Mouse (Mus musculus) CH12.LX (cell line): Measurements from ENCODE around the gene Sned1. TPM values are rescaled to one million over a fixed set of nuclear protein-coding genes. Genes with fewer than 3 reads are reported as not detected.
A peak's percentile ranks its signal among the peaks of the same experiment; 100 is the strongest.

Experiments
- DNase-seq: peaks from one replicate; pipeline ENCODE4 v3.0.0-alpha.2; 2013; ENCODE audit errors: extremely low read depth
- H3K27ac ChIP-seq: 2 replicates; pipeline ENCODE4 v1.5.1; 2012; ENCODE audit warnings: low read depth, mild to moderate bottlenecking, control low read depth, moderate library complexity; ENCODE audit not compliant: insufficient read depth
- H3K27me3 ChIP-seq: replicated peaks from 2 replicates; pipeline ENCODE3; 2012; ENCODE audit warnings: inconsistent platforms
- H3K36me3 ChIP-seq, 2 experiments: replicated peaks in 1 of 2; 2 replicates each; pipeline versions ENCODE3 to v1.6.1; 2012; ENCODE audit warnings: inconsistent platforms in 1 of 2, low read length in 1 of 2, mild to moderate bottlenecking in 1 of 2, mixed read lengths in 1 of 2, moderate library complexity in 1 of 2; ENCODE audit not compliant: control insufficient read depth in 1 of 2, insufficient read depth in 1 of 2
- H3K4me1 ChIP-seq, 2 experiments: 2 replicates each; pipeline ENCODE4 v1.6.1; 2012; ENCODE audit warnings: inconsistent platforms in 1 of 2, moderate library complexity in 1 of 2; ENCODE audit not compliant: insufficient read depth in 2 of 2, control insufficient read depth in 1 of 2
- H3K4me2 ChIP-seq: 2 replicates; pipeline ENCODE4 v1.6.1; 2012; ENCODE audit warnings: low read depth, mild to moderate bottlenecking, control low read depth; ENCODE audit not compliant: poor library complexity, insufficient read depth, severe bottlenecking
- H3K4me3 ChIP-seq, 3 experiments: fragments of 150-350 bp in 1 of 3; sonication (generic) in 1 of 3; replicated peaks in 1 of 3; 2 replicates each; pipeline versions ENCODE3 to v1.5.1; 2011 to 2012; ENCODE audit warnings: low read depth in 2 of 3, low read length in 2 of 3, mild to moderate bottlenecking in 2 of 3, moderate library complexity in 2 of 3, control low read depth in 1 of 3, improper control_type of control experiment in 1 of 3, inconsistent platforms in 1 of 3, mixed read lengths in 1 of 3; ENCODE audit not compliant: poor library complexity in 1 of 3
- H3K79me2 ChIP-seq: replicated peaks from 2 replicates; pipeline ENCODE4 v1.6.1; 2012; ENCODE audit warnings: mild to moderate bottlenecking, moderate library complexity; ENCODE audit not compliant: control insufficient read depth, poor library complexity, insufficient read depth, severe bottlenecking; ENCODE audit errors: extremely low read depth
- H3K9ac ChIP-seq: 2 replicates; pipeline ENCODE4 v1.6.1; 2012; ENCODE audit warnings: low read depth, mild to moderate bottlenecking, control low read depth, moderate library complexity; ENCODE audit not compliant: insufficient read depth
- H3K9me3 ChIP-seq: replicated peaks from 2 replicates; pipeline ENCODE3; 2012; ENCODE audit warnings: low read length, inconsistent platforms, mixed read lengths
- BHLHE40 ChIP-seq: IDR thresholded peaks from 2 replicates; pipeline ENCODE4 v1.6.1; 2011; ENCODE audit warnings: mild to moderate bottlenecking, low read depth, low read length, improper control_type of control experiment
- CHD1 ChIP-seq: IDR thresholded peaks from 2 replicates; pipeline ENCODE4 v1.6.1; 2012; ENCODE audit warnings: low read depth, low read length, improper control_type of control experiment, inconsistent platforms
- E2F4 ChIP-seq: IDR thresholded peaks from 2 replicates; pipeline ENCODE4 v1.6.1; 2011; ENCODE audit warnings: low read depth, low read length, improper control_type of control experiment; ENCODE audit not compliant: insufficient replicate concordance
- ELF1 ChIP-seq: IDR thresholded peaks from 2 replicates; pipeline ENCODE4 v1.6.1; 2014; ENCODE audit warnings: low read depth, mild to moderate bottlenecking, inconsistent platforms, low read length, improper control_type of control experiment
- EP300 ChIP-seq: IDR thresholded peaks from 2 replicates; pipeline ENCODE4 v1.6.1; 2011; ENCODE audit warnings: low read length, improper control_type of control experiment
- ETS1 ChIP-seq: conservative IDR thresholded peaks from 2 replicates; pipeline ENCODE4 v1.6.1; 2012; ENCODE audit warnings: low read depth, mild to moderate bottlenecking, inconsistent platforms, low read length, improper control_type of control experiment, moderate library complexity
- HCFC1 ChIP-seq: IDR thresholded peaks from 2 replicates; pipeline ENCODE4 v1.6.1; 2012; ENCODE audit warnings: low read depth, mild to moderate bottlenecking, inconsistent platforms, low read length, improper control_type of control experiment
- JUN ChIP-seq: IDR thresholded peaks from 2 replicates; pipeline ENCODE4 v1.6.1; 2011; ENCODE audit warnings: low read depth, mild to moderate bottlenecking, low read length, improper control_type of control experiment, moderate library complexity; ENCODE audit not compliant: insufficient read depth
- JUND ChIP-seq: conservative IDR thresholded peaks from 2 replicates; pipeline ENCODE4 v1.6.1; 2011; ENCODE audit warnings: low read depth, low read length, improper control_type of control experiment
- KAT2A ChIP-seq: IDR thresholded peaks from 2 replicates; pipeline ENCODE4 v1.6.1; 2012; ENCODE audit warnings: low read length, improper control_type of control experiment, inconsistent platforms; ENCODE audit not compliant: insufficient replicate concordance
- MAX ChIP-seq: IDR thresholded peaks from 2 replicates; pipeline ENCODE4 v1.6.1; 2011; ENCODE audit warnings: low read length, improper control_type of control experiment
- MAZ ChIP-seq: IDR thresholded peaks from 2 replicates; pipeline ENCODE4 v1.6.1; 2012; ENCODE audit warnings: low read depth, mild to moderate bottlenecking, inconsistent platforms, low read length, improper control_type of control experiment, moderate library complexity
- MEF2A ChIP-seq: IDR thresholded peaks from 2 replicates; pipeline ENCODE4 v1.6.1; 2014; ENCODE audit warnings: low read depth, mild to moderate bottlenecking, inconsistent platforms, low read length, improper control_type of control experiment, borderline replicate concordance
- MYC ChIP-seq: IDR thresholded peaks from 2 replicates; pipeline ENCODE4 v1.6.1; 2011; ENCODE audit warnings: low read depth, mild to moderate bottlenecking, improper control_type of control experiment, low read length
- NELFE ChIP-seq: IDR thresholded peaks from 2 replicates; pipeline ENCODE4 v1.6.1; 2011; ENCODE audit warnings: low read depth, low read length, improper control_type of control experiment
- PAX5 ChIP-seq: IDR thresholded peaks from 2 replicates; pipeline ENCODE4 v1.6.1; 2012; ENCODE audit warnings: low read length, inconsistent platforms, mixed read lengths
- POLR2A ChIP-seq: IDR thresholded peaks from 2 replicates; pipeline ENCODE4 v1.6.1; 2011; ENCODE audit warnings: low read depth, mild to moderate bottlenecking, improper control_type of control experiment, low read length
- POLR2AphosphoS2 ChIP-seq: IDR thresholded peaks from 2 replicates; pipeline ENCODE4 v1.6.1; 2011; ENCODE audit warnings: low read depth, low read length, improper control_type of control experiment
- RAD21 ChIP-seq: IDR thresholded peaks from 2 replicates; pipeline ENCODE4 v1.6.1; 2011; ENCODE audit warnings: low read depth, mild to moderate bottlenecking, low read length, improper control_type of control experiment, moderate library complexity
- RCOR1 ChIP-seq: conservative IDR thresholded peaks from 2 replicates; pipeline ENCODE4 v1.6.1; 2012; ENCODE audit warnings: low read depth, mild to moderate bottlenecking, inconsistent platforms, low read length, improper control_type of control experiment
- SIN3A ChIP-seq: IDR thresholded peaks from 2 replicates; pipeline ENCODE4 v1.6.1; 2012; ENCODE audit warnings: low read length, improper control_type of control experiment, inconsistent platforms
- SMC3 ChIP-seq: IDR thresholded peaks from 2 replicates; pipeline ENCODE4 v1.6.1; 2011; ENCODE audit warnings: low read depth, low read length, improper control_type of control experiment
- TBP ChIP-seq: conservative IDR thresholded peaks from 2 replicates; pipeline ENCODE4 v1.6.1; 2011; ENCODE audit warnings: low read depth, low read length, improper control_type of control experiment
- TCF12 ChIP-seq: IDR thresholded peaks from 2 replicates; pipeline ENCODE4 v1.6.1; 2014; ENCODE audit warnings: low read depth, mild to moderate bottlenecking, inconsistent platforms, low read length, improper control_type of control experiment
- UBTF ChIP-seq: IDR thresholded peaks from 2 replicates; pipeline ENCODE4 v1.6.1; 2012; ENCODE audit warnings: low read depth, mild to moderate bottlenecking, inconsistent platforms, low read length, improper control_type of control experiment, moderate library complexity
- USF2 ChIP-seq: conservative IDR thresholded peaks from 2 replicates; pipeline ENCODE4 v1.6.1; 2011; ENCODE audit warnings: low read depth, low read length, improper control_type of control experiment
- ZC3H11A ChIP-seq: IDR thresholded peaks from 2 replicates; pipeline ENCODE4 v1.6.1; 2012; ENCODE audit warnings: low read depth, mild to moderate bottlenecking, inconsistent platforms, low read length, improper control_type of control experiment
- ZKSCAN1 ChIP-seq: IDR thresholded peaks from 2 replicates; pipeline ENCODE4 v1.6.1; 2012; ENCODE audit warnings: low read depth, inconsistent platforms, low read length, improper control_type of control experiment, borderline replicate concordance
- ZMIZ1 ChIP-seq: IDR thresholded peaks from 2 replicates; pipeline ENCODE4 v1.6.1; 2012; ENCODE audit warnings: low read depth, mild to moderate bottlenecking, inconsistent platforms, low read length, improper control_type of control experiment
- ZNF384 ChIP-seq: IDR thresholded peaks from 2 replicates; pipeline ENCODE4 v1.6.1; 2012; ENCODE audit warnings: low read depth, low read length, improper control_type of control experiment, inconsistent platforms
- dilution Hi-C: fragments of 300-500 bp; cut with MboI; formaldehyde crosslinking; loops from 2 replicates; pipeline ENCODE4 v1.14.3; 2020; ENCODE audit warnings: low sequenced_read_pairs; ENCODE audit not compliant: extremely low pct_unique_long_range_greater_than_20kb, extremely low pct_ligation_motif_present
- in situ Hi-C: fragments of 300-500 bp; cut with MboI; formaldehyde crosslinking; loops from 3 replicates; pipeline ENCODE4 v1.14.3; 2019; ENCODE audit warnings: low sequenced_read_pairs, low pct_ligation_motif_present, low pct_unique_long_range_greater_than_20kb, mixed read lengths
- polyA plus RNA-seq: library from polyadenylated mRNA; unstranded; fragments of >175 nt; gene quantifications from 2 replicates; pipeline ENCODE4 v1.2.1, GENCODE M21; 2012; ENCODE audit warnings: low read depth; ENCODE audit not compliant: insufficient read length
- total RNA-seq, 2 experiments: library from RNA; depleted of rRNA; stranded (reverse); fragments of 300-350 nt in 1 of 2; fragments of >200 nt in 1 of 2; gene quantifications; 2 replicates each; pipeline ENCODE4 v1.2.3; 2012 to 2014

Gene Sned1
- total and polyA plus RNA-seq, 3 experiments, result 0.52 to 1.1 (median 0.59) TPM

GRCm38 (mm10) chr1:93277041-93277440 lies 41.4 kb downstream of the Sned1 start:
- Histone ChIP-seq H3K4me3 (no peak overlapping the region), H3K9ac (no peak overlapping the region), H3K4me2 (no peak overlapping the region), H3K9me3 (peaks cover 5% of the 10 kb centered on the region), H3K27ac (no peak overlapping the region), H3K79me2 (no peaks in the 10 kb centered on the region), H3K36me3 (no peaks in the 10 kb centered on the region), H3K27me3 (peaks cover 68% of the 10 kb centered on the region), H3K4me1 (no peaks in the 10 kb centered on the region)
- DNase-seq, result no peak
- dilution Hi-C loops, result no loop called here
- TF ChIP-seq ZMIZ1 (no peak), KAT2A (no peak), ETS1 (no peak), CHD1 (no peak), NELFE (no peak), SIN3A (no peak), E2F4 (no peak), EP300 (no peak), ZC3H11A (no peak), JUN (no peak)
- in situ Hi-C loops, result no loop called here

- DNase-seq, result peak; percentile 48
- Histone ChIP-seq H3K4me2 (peak overlapping the region; percentile 62), H3K4me3 (peak overlapping the region in 2 of 3 experiments; percentile 16 to 30), H3K9me3 (no peaks in the 10 kb centered on the region), H3K27me3 (no peaks in the 10 kb centered on the region), H3K4me1 (peaks cover 33 to 69% of the 10 kb centered on the region in 2 experiments), H3K79me2 (no peaks in the 10 kb centered on the region), H3K36me3 (peaks cover 0 to 2% of the 10 kb centered on the region in 2 experiments), H3K27ac (no peak overlapping the region), H3K9ac (no peak overlapping the region; the same call in 1 of the 2 replicates)
- dilution Hi-C loops (no loop called here), in situ Hi-C loops (loop anchor here (10.0 kb wide), 1 partner anchor 65 kb away; no protein-coding TSS in a partner anchor)
- no peak for TF ChIP-seq UBTF
- TF ChIP-seq MAZ, result 0 out of 2 replicates have a peak, but pooled peaks have one; percentile 41
- TF ChIP-seq PAX5, result no peak
- no peak for TF ChIP-seq BHLHE40
- TF ChIP-seq TBP, result no peak
- TF ChIP-seq ZNF384, result no peak
- TF ChIP-seq EP300, result no peak
- TF ChIP-seq ZC3H11A, result no peak
- TF ChIP-seq KAT2A, result no peak
- no peak for TF ChIP-seq ZKSCAN1
- TF ChIP-seq ETS1, result no peak
- TF ChIP-seq POLR2A, result 0 out of 2 replicates have a peak, but pooled peaks have one; percentile 25
- TF ChIP-seq JUND, result no peak
- no peak for TF ChIP-seq CHD1
- no peak for TF ChIP-seq MEF2A
- TF ChIP-seq POLR2AphosphoS2, result no peak
- TF ChIP-seq JUN, result no peak
- no peak for TF ChIP-seq HCFC1
- TF ChIP-seq USF2, result no peak
- no peak for TF ChIP-seq RCOR1
- TF ChIP-seq RAD21, result no peak
- no peak for TF ChIP-seq ZMIZ1
- TF ChIP-seq TCF12, result no peak
- TF ChIP-seq ELF1, result peak; percentile 15; the same call in 1 of the 2 replicates
- 0 out of 2 replicates have a peak, but pooled peaks have one; percentile 13 for TF ChIP-seq MAX
- no peak for TF ChIP-seq E2F4
- TF ChIP-seq SMC3, result no peak
- peak; percentile 43; the same call in 1 of the 2 replicates for TF ChIP-seq MYC
- no peak for TF ChIP-seq NELFE
Observed at GRCm38 (mm10) chr1:93289678-93290214, 54.1 kb downstream of the Sned1 start.
